Mouse (Mus musculus): ENCODE results near the gene Ston2. TPM values are rescaled to one million over a fixed set of nuclear protein-coding genes. Genes with fewer than 3 reads are reported as not detected.

The Ston2 gene
- polyA plus RNA-seq, 1 experiment: 12.3 TPM

DNA sequence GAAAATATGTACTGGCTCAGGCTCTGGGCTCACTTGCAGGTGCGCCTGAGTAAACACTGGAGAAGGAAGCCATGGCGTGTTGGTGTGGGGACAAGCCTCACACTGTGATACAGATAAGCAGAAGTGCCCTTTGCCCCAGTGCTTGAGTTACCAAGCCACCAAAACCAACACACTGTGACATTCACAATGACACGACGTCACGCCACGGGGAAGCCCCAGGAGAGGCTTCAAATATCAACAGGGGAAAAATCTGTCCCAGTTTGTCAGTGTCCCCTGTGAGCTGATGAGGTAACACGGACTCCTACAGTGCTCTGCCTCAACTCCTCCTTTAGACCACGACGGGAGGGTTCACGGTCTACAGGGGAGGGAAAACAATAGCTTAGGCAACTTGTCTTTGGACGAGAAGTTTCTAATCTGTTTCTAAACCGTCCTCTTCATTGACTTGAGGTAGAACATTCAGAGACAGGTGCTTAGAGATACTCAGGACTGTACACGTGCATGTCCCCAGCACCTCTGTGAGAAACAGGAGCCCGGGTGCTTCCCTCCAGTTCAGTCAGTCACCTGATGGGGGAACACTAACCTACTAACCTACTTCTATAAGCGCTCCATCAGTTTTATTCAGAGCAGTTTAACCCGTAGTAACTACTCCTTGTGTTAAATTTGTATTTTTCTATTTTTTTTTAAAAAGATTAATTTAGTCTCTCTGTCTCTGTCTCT is 119.5 kb downstream of the Ston2 start:
- no peak overlapping the region for H3K4me3 ChIP-seq
- H3K79me2 ChIP-seq (ENCODE audit: control insufficient read depth, insufficient read depth): no peaks in the 10 kb centered on the region
- no peaks in the 10 kb centered on the region for H3K36me3 ChIP-seq (ENCODE audit: control insufficient read depth, insufficient read depth)
- no peak overlapping the region for H3K4me2 ChIP-seq (ENCODE audit: low read depth)
- TF ChIP-seq SRF (IDR thresholded peaks at IDR 0.05; ENCODE audit: control insufficient read depth, insufficient read length, low read depth) (no peak), MYOG (IDR thresholded peaks at IDR 0.05; ENCODE audit: control insufficient read depth in 1 of 3, insufficient read depth in 1 of 3, insufficient read length in 2 of 3, low read depth in 2 of 3) (no peak), REST (IDR thresholded peaks at IDR 0.05; ENCODE audit: insufficient read depth, insufficient read length) (no peak)
- H3ac ChIP-seq (ENCODE audit: control insufficient read depth, insufficient read length): no peak overlapping the region
- H3K27me3 ChIP-seq (ENCODE audit: control insufficient read depth, insufficient read depth, insufficient read length): no peaks in the 10 kb centered on the region

DNA sequence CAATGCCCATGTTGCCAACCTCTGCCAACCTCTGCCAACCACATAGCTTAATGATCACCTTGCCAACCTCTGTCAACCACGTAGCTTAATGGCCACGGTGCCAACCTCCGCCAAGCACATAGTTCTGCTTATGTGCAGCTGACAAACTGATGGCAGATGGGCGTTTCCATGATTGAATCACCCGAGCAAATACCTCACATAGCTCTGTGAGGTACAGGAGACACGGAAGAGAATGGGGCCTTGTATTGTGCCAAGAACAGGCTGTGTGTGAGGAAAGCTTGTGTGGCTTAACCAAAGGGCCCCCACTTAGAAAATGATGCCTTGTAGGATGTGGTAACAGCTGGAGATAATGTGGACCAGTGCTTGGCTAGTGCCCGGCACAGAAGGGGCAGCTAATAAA is 120.4 kb downstream of the Ston2 start:
- Histone ChIP-seq H3K36me3 (ENCODE audit: control insufficient read depth, insufficient read depth) (no peaks in the 10 kb centered on the region), H3ac (ENCODE audit: control insufficient read depth, insufficient read length) (no peak overlapping the region), H3K79me2 (ENCODE audit: control insufficient read depth, insufficient read depth) (no peaks in the 10 kb centered on the region), H3K4me3 (no peak overlapping the region), H3K27me3 (ENCODE audit: control insufficient read depth, insufficient read depth, insufficient read length) (no peaks in the 10 kb centered on the region), H3K4me2 (ENCODE audit: low read depth) (peak overlapping the region; percentile 2)
- TF ChIP-seq MYOG (IDR thresholded peaks at IDR 0.05; ENCODE audit: control insufficient read depth in 1 of 3, insufficient read depth in 1 of 3, insufficient read length in 2 of 3, low read depth in 2 of 3) (peak in 1 of 3 experiments; percentile 31), SRF (IDR thresholded peaks at IDR 0.05; ENCODE audit: control insufficient read depth, insufficient read length, low read depth) (no peak)

DNA sequence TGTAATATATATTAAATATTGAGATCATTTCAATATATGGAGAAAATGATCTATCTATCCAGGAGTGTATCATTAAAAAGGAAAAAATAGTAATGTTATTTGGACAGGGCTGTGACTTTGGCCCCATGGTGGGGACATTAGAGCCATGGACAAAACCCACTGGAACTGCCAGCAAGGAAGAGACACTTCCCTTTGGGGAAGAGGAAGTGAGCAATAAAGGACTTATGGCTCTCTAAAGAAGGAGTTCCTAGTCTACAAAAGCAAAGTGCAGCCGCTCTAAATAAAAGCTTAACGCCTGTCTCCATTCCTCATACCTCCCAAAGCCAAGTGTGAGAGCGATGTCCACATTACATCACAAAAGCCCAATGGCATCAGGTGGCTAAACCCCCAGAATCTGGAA is 121.6 kb downstream of the Ston2 start:
- Histone ChIP-seq H3K27me3 (ENCODE audit: control insufficient read depth, insufficient read depth, insufficient read length) (no peaks in the 10 kb centered on the region), H3K36me3 (ENCODE audit: control insufficient read depth, insufficient read depth) (no peaks in the 10 kb centered on the region), H3ac (ENCODE audit: control insufficient read depth, insufficient read length) (no peak overlapping the region), H3K79me2 (ENCODE audit: control insufficient read depth, insufficient read depth) (no peaks in the 10 kb centered on the region), H3K4me2 (ENCODE audit: low read depth) (no peak overlapping the region), H3K4me3 (no peak overlapping the region)
- TF ChIP-seq MYOD1 (IDR thresholded peaks at IDR 0.05; ENCODE audit: control insufficient read depth in 1 of 3, insufficient read length in 2 of 3, low read depth in 2 of 3) (no peak), CEBPB (IDR thresholded peaks at IDR 0.05; ENCODE audit: insufficient read depth, poor library complexity, severe bottlenecking) (no peak), POLR2AphosphoS2 (IDR thresholded peaks at IDR 0.05; ENCODE audit: insufficient read length, low read depth) (no peak), MYOG (IDR thresholded peaks at IDR 0.05; ENCODE audit: control insufficient read depth in 1 of 3, insufficient read depth in 1 of 3, insufficient read length in 2 of 3, low read depth in 2 of 3) (no peak), USF1 (IDR thresholded peaks at IDR 0.05; ENCODE audit: low read depth) (no peak), TCF3 (IDR thresholded peaks at IDR 0.05; ENCODE audit: insufficient read length, low read depth) (no peak), TCF12 (IDR thresholded peaks at IDR 0.05; ENCODE audit: insufficient read depth, poor library complexity, severe bottlenecking) (no peak), POLR2A (IDR thresholded peaks at IDR 0.05; ENCODE audit: insufficient read length, low read depth) (no peak), REST (IDR thresholded peaks at IDR 0.05; ENCODE audit: insufficient read depth, insufficient read length) (no peak), E2F4 (IDR thresholded peaks at IDR 0.05; ENCODE audit: insufficient read depth) (no peak), SRF (IDR thresholded peaks at IDR 0.05; ENCODE audit: control insufficient read depth, insufficient read length, low read depth) (no peak), MAX (IDR thresholded peaks at IDR 0.05; ENCODE audit: low read depth) (no peak)

DNA sequence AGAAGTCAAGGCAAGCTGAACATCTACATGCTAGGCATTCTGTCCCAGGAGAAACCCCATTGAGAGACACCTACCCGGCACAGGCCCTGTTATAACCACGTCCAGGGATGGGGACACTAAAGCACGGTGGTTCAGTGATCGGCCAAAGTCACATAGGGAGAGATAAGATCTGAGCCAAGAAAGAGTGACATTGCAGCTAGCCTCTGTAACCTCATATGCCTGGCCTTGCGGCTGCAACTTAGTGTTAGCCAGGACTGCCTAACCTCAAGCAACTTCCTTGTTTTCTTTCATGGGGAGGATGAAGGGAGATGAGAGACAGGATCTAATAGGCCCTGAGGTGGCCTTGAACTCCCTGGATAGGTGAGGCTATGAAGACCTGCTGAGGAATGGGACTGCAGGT is 122.8 kb downstream of the Ston2 start:
- H3K4me3 ChIP-seq: no peak overlapping the region
- TF ChIP-seq TCF3 (IDR thresholded peaks at IDR 0.05; ENCODE audit: insufficient read length, low read depth) (no peak), USF1 (IDR thresholded peaks at IDR 0.05; ENCODE audit: low read depth) (no peak), MYOD1 (IDR thresholded peaks at IDR 0.05; ENCODE audit: control insufficient read depth in 1 of 3, insufficient read length in 2 of 3, low read depth in 2 of 3) (no peak), MYOG (IDR thresholded peaks at IDR 0.05; ENCODE audit: control insufficient read depth in 1 of 3, insufficient read depth in 1 of 3, insufficient read length in 2 of 3, low read depth in 2 of 3) (no peak), SRF (IDR thresholded peaks at IDR 0.05; ENCODE audit: control insufficient read depth, insufficient read length, low read depth) (no peak), REST (IDR thresholded peaks at IDR 0.05; ENCODE audit: insufficient read depth, insufficient read length) (no peak), TCF12 (IDR thresholded peaks at IDR 0.05; ENCODE audit: insufficient read depth, poor library complexity, severe bottlenecking) (no peak), MAX (IDR thresholded peaks at IDR 0.05; ENCODE audit: low read depth) (no peak), E2F4 (IDR thresholded peaks at IDR 0.05; ENCODE audit: insufficient read depth) (no peak), POLR2A (IDR thresholded peaks at IDR 0.05; ENCODE audit: insufficient read length, low read depth) (no peak), POLR2AphosphoS2 (IDR thresholded peaks at IDR 0.05; ENCODE audit: insufficient read length, low read depth) (no peak), CEBPB (IDR thresholded peaks at IDR 0.05; ENCODE audit: insufficient read depth, poor library complexity, severe bottlenecking) (no peak)
- H3K36me3 ChIP-seq (ENCODE audit: control insufficient read depth, insufficient read depth): no peaks in the 10 kb centered on the region
- no peaks in the 10 kb centered on the region for H3K27me3 ChIP-seq (ENCODE audit: control insufficient read depth, insufficient read depth, insufficient read length)
- H3K79me2 ChIP-seq (ENCODE audit: control insufficient read depth, insufficient read depth): no peaks in the 10 kb centered on the region
- no peak overlapping the region for H3K4me2 ChIP-seq (ENCODE audit: low read depth)
- no peak overlapping the region for H3ac ChIP-seq (ENCODE audit: control insufficient read depth, insufficient read length)

DNA sequence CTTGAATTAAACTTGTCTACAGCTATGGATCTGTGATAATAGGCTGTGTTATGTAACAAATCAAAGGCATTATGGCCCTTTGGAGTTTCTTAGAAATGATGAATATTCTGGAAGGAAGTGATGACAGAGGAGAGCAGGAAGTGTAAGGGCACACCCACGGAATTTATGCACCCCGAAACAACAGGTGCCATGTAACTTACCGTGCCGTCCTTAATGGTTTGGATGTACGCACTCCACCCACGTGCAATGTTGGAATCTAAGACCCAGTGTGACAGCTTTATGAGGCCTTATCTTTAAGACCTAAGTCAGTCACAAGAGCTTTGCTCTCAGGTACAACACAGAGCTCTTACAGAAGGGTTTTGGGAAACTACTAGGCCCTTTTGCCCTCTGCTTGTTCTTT is 124.9 kb downstream of the Ston2 start:
- no peak overlapping the region for H3K4me3 ChIP-seq
- H3K27me3 ChIP-seq (ENCODE audit: control insufficient read depth, insufficient read depth, insufficient read length): no peaks in the 10 kb centered on the region
- no peaks in the 10 kb centered on the region for H3K79me2 ChIP-seq (ENCODE audit: control insufficient read depth, insufficient read depth)
- no peak overlapping the region for H3ac ChIP-seq (ENCODE audit: control insufficient read depth, insufficient read length)
- TF ChIP-seq SRF (IDR thresholded peaks at IDR 0.05; ENCODE audit: control insufficient read depth, insufficient read length, low read depth): no peak
- TF ChIP-seq POLR2AphosphoS2 (IDR thresholded peaks at IDR 0.05; ENCODE audit: insufficient read length, low read depth): no peak
- TF ChIP-seq E2F4 (IDR thresholded peaks at IDR 0.05; ENCODE audit: insufficient read depth): no peak
- TF ChIP-seq MYOD1 (IDR thresholded peaks at IDR 0.05; ENCODE audit: control insufficient read depth in 1 of 3, insufficient read length in 2 of 3, low read depth in 2 of 3): peak in 2 of 3 experiments; percentile 60 to 92
- H3K4me2 ChIP-seq (ENCODE audit: low read depth): peak overlapping the region; percentile 26
- no peaks in the 10 kb centered on the region for H3K36me3 ChIP-seq (ENCODE audit: control insufficient read depth, insufficient read depth)
